Mouse (Mus musculus) erythroblast, adult 5-6 weeks (primary cell): Measurements from ENCODE around the gene Arhgap15. TPM values are rescaled to one million over a fixed set of nuclear protein-coding genes. Genes with fewer than 3 reads are reported as not detected.

Source experiments
- ATAC-seq: replicated peaks from 2 replicates; pipeline ENCODE4 v1.8.0; 2016; ENCODE audit warnings: moderate number of reproducible peaks, mild to moderate bottlenecking, moderate TSS enrichment, inconsistent platforms; ENCODE audit not compliant: poor library complexity, low FRiP score, severe bottlenecking
- total RNA-seq, 2 experiments: library from RNA; stranded (forward) in 1 of 2; stranded (reverse) in 1 of 2; fragments of 150-400 nt in 1 of 2; fragments of 200-764, 138-1000 nt in 1 of 2; gene quantifications; 2 replicates each; pipeline versions ENCODE4 v1.2.3 to v1.2.4; 2015 to 2017; ENCODE audit warnings: low replicate concordance in 2 of 2

Arhgap15 gene
- total RNA-seq, 2 experiments from 2014 or later, result 17.0 to 32.5 TPM

DNA sequence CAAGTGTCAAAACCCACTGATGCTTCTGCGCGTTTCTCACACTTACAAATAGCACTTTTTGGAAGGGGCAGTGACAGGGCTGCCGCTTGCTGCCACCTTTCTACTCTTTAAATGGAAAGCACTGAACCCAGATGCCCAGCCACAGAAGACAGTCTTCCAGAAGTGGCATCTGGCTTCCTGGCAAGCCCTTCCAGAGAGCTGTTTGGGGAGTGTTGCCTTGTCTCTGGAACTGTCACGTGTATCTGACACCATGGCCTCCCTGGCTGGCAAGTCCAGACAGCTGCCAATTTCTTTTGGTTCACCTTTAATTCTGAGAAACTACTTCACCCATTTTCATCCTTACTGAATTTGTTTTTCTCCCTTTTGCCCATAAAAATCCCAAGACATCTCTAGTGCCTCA is 584.7 kb downstream of the Arhgap15 start:
- ATAC-seq, result no peak

DNA sequence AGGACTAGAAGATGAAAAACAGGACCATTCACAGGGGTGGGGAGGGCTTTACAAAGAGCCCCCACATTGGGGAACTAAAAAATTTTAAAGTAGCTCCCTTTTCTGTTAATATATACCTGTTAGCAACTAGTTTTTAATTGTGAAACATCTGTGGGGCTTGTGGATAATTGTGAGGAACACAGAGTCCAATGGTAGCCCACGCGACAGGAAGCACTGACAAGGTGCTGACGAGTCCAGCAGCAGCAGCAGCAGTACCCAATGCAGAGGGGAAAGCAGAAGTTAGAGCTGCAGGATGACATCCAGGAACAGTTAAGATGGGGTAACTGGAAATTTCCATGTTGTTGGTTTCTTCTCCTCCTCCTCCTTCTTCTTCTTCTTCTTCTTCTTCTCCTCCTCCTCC is 585.4 kb downstream of the Arhgap15 start:
- ATAC-seq, result no peak

DNA sequence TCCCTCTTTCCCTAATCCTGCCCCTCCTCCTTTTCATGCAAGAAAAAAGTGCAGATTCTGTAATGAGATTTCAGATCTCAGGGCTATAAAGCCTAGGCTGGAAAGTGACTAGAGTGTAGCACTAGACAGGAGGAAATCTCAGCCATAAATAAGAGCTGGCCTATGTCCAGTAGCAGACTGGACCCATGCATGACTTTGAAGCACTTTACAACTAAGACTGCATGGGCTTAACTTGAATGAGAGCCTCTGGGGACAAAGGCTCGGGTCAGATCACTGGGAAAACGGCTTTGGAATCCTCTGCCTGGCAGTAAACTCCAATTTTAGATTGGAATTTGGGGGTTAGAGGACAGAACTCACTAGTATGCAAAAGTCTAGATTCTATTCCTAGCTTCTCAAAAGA is 585.9 kb downstream of the Arhgap15 start:
- ATAC-seq, result no peak

DNA sequence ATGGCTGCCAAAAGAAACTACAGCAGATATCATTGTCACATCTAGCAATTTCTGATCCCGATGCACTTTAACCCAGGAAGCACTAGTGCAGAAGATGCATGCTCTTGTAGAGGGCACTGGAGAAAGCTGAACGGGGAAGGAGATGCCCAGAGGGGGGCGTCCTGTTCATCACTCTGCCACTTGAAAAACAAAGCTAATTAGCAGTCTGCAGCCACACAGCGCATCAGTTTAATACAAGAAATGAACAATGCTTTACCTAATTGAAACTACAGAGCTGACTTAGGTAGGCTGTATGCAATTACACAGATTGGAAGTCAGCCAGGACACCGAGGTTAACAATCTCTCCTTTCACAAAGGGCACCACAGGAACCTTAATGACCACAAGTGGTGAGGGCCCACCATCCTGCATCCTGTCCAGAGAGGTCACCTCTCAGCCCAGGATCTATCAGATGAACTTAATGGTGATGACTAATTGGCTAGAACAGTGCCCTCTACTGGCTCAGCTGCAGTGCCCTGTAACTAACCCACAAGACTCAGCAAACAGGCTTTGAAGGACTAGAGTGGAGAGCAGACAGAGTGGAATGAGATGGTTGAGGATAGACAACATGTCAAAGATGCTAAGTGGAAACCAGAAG is 588.2 kb downstream of the Arhgap15 start:
- ATAC-seq, result no peak

DNA sequence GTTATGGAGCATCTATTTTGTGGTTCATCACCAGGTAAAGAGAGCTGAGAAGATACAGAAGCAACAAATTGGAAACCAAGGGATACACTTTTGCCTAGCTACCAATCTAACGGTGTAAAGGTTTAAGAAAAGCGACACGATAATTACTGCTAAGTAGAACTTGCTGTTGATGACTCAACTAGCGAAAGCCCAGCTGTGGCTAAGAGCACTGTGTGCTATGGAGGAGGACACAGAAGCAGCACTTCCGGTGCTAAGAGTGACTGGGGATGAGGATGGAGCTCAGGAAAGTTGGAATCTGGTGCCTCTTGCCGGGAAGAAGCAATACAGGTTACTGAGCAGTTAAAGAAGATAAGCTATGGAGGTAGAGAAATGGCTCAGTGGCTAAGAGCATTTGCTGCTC is 589.8 kb downstream of the Arhgap15 start:
- no peak for ATAC-seq

DNA sequence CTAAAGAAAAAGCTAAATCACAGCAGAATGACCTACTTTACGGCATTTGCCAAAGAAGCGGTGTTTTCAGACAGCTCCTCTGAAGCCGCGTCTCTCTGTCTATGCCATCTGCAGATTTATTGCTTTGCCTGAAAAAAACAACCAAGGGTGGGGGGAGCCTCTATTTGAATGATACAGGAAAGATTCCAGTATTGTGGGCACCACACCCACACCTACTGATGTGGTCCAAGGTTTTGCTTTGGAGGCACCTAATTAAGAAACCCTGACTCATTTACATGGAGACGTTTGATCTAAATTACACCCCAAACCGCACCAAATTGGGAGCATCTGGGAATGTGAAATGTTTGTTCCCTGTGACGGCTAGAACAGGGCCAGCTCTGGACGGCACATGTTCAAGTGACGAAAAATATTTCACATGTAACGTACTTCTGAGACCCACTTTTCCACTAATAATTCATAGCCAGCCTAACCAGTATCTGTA is 592.5 kb downstream of the Arhgap15 start:
- no peak for ATAC-seq

DNA sequence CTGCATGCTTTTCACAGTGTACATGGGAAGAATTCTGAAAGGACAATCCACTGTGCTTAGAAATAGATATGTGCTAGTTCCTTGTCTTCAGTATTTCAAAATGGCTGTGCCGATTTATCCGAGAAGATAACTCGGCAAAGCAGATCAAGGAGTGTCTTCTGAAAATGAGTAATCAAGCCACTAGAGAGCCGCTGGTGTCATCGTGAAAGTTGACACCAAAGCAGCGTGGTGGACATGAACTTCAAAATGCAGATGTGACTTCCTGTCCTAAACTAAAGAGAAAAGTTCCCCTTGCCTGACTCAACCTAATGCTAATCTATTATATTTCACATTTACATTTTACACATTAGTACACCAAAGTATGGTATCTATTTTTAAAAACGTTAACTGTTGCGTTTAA is 596.2 kb downstream of the Arhgap15 start:
- no peak for ATAC-seq

DNA sequence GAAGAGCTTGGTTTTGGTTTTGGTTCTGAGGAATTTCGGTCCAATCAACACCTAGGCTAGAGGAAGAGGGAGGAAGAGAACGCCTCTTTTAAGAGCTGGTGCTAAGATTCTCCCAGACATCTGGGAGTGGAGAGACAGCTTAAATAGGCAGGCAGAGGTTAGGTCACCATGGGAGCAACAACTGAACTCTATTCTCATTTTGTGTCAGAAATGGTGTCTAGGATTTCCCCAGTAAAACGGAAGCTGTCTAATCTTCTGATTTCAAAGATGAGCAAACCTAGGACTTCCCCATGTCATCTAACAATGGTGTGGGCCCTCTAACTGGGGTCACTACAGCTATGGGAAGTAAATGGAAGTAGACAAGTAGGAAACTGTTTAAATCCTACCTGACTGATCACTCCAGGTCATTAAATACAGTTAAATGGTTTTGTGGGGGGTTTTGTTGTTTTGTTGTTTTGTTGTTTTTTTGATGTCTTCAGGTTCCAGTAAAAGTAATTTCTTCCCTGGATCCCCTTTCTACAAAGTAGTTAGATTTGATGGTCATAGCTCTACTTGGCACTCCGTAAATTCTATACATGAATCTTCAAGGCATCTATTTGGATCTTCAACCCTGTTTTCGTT is 596.8 kb downstream of the Arhgap15 start:
- no peak for ATAC-seq

DNA sequence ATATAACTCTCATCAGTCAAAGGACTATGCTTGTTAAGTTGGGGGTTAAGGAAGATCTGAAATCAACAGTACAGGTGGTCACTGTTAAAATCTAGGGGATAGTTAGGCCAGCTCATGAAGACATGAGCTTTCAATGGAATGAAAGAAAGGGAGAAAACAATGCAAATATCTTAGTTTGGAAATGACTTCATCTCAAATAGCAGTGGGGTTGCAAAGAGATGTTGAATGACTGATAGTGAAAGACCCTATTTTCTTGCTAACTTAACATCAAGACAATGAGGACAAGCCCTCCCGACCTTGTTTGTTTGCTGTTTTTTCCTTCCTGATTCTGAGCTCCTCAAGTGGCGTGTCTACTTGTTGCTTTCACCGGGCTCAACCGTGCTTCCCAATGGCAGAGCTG is 597.6 kb downstream of the Arhgap15 start:
- ATAC-seq, result no peak

DNA sequence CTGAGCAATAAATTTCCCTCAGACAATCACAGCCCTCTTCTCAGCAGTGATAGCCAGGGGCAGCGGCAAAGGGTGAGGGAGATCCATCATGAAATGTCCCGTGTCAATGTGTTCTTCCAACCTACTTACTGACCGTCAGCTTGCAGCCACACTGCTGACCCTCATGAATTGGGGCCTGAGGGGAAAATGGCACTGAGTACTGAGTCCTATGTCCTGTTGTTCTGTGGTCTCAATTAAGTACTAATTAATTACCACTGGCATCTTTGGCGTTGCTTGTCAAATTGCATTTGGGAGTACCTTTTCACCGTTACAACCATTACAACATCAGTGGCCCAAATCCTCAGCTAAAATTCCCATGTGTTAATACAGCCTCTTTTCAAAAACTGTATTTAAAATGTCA is 599.2 kb downstream of the Arhgap15 start:
- no peak for ATAC-seq

DNA sequence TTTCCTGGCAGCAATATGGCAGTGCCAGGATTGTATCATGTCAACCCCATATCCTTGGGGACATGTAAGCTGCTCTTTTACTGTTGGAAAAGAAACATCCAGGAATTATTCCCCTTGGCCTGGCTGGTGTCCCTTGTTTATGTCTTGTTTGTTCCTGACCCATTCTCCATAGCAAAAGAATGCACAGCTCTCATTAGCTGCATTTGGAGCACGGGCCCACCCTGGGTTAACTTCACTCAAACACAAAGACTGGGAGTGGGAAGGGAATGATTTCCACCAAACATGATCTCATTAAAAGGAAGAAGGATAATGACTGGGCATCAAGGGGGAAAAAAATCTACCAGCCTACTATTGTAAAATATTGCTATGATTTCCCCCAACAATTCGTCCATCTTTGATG is 600.5 kb downstream of the Arhgap15 start:
- no peak for ATAC-seq

DNA sequence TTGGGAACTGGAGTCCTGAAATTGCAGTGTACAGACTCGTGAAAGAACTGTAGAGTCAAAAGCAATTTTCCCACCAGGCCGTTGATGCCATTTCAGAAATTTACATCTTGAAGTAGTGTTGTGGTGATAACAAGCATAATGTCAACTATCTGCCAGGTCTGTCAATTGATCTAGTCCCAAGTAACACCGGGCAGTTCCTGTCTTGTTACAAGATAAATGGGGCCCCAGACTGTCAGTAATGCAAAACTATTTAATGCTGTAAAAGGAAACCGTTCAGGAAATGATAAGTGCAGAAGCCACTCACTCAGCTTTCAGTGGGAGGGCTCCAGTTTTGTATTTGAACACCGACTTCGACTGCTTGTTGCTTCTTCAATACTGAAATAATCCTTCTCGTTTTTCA is 604.3 kb downstream of the Arhgap15 start:
- ATAC-seq, result no peak

DNA sequence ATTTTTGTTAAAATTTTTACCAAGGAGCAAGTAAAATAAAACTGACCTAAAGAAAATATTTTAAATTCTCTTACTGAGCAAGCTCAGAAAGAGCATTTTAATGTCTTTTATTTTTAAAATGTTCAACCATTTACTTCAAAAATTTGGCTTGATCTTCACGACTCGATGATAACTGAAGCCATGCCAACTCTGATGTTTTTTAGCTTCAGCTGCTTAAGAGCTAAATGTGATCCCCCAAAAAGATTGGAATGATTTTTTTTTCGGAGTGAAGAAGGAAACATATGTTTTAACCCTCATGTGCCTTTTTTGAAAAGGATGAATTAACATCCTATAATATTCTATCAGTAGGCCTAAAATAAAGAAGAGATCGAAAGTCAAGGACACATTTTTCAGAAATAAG is 605.0 kb downstream of the Arhgap15 start:
- ATAC-seq, result no peak

DNA sequence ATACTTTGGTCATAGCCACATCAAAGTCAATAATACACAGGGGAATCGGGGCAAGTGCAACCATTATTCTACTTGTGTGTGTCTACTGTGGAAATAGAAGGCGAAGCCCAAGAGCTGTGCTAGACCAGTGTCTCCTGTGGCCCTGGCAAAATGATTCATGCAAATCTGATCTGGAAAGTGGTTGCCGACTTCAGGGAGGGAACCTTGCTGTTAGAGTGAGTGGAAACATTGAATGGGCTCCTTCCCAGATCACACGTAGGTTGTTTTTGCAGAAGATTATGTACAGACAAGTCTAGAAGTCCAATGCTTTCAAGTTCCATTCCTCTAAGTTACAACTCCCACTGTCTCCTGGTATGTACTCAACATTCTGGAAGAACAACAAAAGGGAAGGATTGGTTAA is 606.2 kb downstream of the Arhgap15 start:
- no peak for ATAC-seq

DNA sequence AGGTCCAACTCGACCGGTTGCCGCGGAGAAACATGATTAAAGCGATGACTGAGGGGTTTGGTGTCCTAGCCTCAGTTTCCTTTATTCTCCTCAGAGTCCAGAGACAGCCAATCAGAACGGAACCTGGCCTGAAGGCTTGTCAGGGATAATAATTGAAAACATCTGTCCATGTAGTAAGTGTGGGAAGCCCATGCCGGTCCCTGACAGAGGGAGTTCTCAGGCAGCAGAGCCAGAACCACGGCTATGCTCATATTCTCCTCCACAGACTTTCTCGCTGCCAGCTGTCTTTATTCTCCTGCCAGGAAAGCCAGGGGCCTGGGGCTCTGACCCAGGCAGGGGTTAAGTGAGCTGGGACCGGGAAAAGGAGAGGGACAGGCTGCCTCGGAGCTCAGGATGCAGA is 606.7 kb downstream of the Arhgap15 start:
- no peak for ATAC-seq

DNA sequence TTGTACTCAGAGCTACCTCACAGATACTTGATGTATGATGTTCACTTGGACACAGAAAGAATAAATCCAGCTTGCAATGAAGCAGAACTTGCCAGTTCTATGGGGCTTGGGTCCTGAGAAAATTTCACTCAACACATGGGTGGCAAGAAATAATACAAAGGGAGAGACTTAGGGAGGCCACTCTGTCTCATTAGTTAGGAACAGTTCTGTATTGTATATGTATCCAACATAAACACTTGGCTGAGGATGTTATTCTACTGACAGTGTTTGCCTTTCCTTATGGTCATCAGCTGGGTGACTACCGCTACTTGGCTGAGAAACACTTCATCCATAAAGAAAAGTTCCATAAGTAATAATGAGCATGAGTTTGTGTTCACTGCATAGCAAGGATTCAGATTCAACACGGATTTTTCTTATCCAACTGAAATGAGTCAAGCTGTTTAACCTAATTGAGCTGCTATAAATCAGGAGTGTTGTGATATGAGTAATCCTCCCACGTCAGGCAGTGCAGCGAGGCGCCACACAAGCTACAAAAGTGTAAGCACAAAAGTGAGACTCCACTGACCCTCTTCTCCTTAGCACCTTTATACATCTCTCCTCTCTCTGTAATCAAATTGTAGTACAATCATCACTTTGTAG is 607.7 kb downstream of the Arhgap15 start:
- no peak for ATAC-seq

DNA sequence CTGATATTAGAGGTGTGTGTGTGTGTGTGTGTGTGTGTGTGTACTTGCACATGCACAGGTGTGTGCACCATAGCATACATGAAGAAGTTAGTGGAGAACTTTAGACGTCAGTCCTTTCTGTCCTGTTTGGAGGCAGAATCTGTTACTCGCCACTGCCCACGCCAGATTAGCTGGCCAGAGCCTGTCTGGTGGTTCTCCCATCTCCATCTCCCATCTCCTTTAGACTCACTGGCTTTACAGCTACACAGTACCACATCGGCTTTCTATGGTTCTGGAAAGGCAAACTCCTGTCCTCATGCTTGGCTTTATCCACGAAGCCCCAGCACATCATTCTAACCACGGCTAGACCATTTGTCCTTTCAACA is 608.2 kb downstream of the Arhgap15 start:
- ATAC-seq, result no peak

DNA sequence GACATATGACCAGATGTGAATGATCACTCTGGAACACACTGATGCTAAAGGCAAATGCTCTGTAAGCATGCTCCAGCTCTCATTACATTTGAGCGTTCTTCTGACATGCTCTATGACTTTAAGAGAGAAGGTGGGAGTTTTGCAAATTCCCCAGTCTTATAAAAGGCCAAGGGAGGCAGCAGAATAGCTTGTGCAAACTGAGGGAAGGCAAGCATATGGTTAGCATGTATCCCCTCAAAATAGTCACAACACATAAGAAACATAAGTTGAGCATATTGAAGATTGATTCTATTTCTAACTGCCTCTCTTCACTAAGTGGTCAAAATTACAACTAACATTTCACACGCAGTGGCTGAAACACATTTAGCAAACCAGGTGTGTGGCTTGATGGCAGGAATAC is 631.6 kb downstream of the Arhgap15 start:
- no peak for ATAC-seq

DNA sequence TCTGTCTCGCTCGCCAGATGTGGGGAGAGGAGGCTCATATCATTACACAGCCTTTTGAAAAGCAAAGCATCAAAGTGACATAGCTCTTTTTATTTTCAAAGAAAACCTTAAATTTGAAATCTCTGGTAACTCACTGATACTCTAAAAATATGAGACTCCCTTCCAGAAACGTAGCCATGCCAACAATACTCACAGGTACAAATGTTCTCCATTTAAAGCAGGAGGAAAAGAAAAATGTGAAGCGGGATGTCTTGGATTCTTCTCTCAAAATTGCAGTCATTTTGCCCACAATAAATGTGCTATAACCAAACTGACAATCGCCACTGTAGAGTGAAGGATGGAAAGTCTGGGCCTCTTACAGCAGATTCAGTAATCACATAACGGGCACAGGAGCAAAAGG is 635.9 kb downstream of the Arhgap15 start:
- no peak for ATAC-seq

DNA sequence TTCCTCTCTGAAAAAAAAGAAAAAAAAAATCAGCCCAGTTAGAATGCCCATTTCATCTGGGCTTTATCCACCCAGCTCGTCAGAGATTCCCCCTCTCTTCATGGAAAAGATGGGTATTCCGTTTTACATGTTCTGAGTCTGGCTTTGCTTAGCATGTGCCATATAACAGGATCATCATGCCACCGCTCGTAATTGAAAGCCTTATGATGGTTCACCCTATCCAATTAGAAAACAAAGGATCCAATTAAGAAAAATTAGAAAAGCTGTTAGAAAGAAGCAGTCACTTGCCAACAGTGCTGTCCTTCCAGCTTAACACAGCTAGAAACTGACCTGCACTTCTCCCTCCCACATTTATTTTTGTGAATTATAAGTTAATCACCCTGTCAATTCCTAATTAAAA is 640.9 kb downstream of the Arhgap15 start:
- ATAC-seq, result no peak

DNA sequence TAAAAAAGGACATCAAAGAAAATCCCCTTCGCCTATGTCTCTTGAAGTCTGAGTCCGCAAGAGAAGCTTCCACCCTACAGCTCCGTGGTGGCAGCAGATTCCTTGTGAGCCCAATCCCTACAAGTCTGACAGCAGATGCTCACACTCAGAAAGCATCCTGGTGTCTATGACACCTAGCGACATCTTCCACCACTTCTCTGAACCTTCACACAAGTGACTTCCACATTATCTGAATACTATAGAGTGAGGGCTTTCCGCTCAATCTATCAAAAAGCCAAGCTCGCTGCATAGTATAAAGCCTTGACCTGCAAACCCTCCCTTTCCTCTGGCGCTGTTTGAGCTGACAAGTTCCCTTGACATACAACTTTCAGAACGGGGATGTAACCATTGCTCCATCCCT is 645.2 kb downstream of the Arhgap15 start:
- no peak for ATAC-seq
